Mouse (Mus musculus) intestine, embryonic 15.5 days (tissue): Measurements from ENCODE around the gene Ddx3x. TPM values are rescaled to one million over a fixed set of nuclear protein-coding genes. Genes with fewer than 3 reads are reported as not detected.
"Not testable (repeated sequence)": the region's sequence is repeated elsewhere in the genome, so short reads cannot be mapped to it uniquely, and the experiment has no call there.

Source experiments
- ATAC-seq: fragments of 200-750 bp; cut with Nextera tagmentation; 2 replicates; pipeline ENCODE4 v1.8.0; 2017; ENCODE audit warnings: moderate TSS enrichment, moderate library complexity
- H3K27ac ChIP-seq: fragments of 300-500 bp; sonication (generic); 2 replicates; pipeline ENCODE4 v1.5.1; 2015; ENCODE audit warnings: mild to moderate bottlenecking, inconsistent platforms
- H3K27me3 ChIP-seq: fragments of 300-500 bp; sonication (generic); replicated peaks from 2 replicates; pipeline ENCODE4 v1.6.1; 2015; ENCODE audit warnings: inconsistent platforms
- H3K36me3 ChIP-seq: fragments of 300-500 bp; sonication (generic); 2 replicates; pipeline ENCODE4 v1.6.1; 2015; ENCODE audit warnings: inconsistent platforms
- H3K4me1 ChIP-seq: fragments of 300-500 bp; sonication (generic); replicated peaks from 2 replicates; pipeline ENCODE4 v1.6.1; 2015; ENCODE audit warnings: inconsistent platforms
- H3K4me2 ChIP-seq: fragments of 300-500 bp; sonication (generic); replicated peaks from 2 replicates; pipeline ENCODE4 v1.6.1; 2015; ENCODE audit warnings: mild to moderate bottlenecking, inconsistent platforms
- H3K4me3 ChIP-seq: fragments of 300-500 bp; sonication (generic); replicated peaks from 2 replicates; pipeline ENCODE4 v1.5.1; 2015; ENCODE audit warnings: inconsistent platforms
- H3K9ac ChIP-seq: fragments of 300-500 bp; sonication (generic); 2 replicates; pipeline ENCODE4 v1.6.1; 2015; ENCODE audit warnings: inconsistent platforms
- H3K9me3 ChIP-seq: fragments of 300-500 bp; sonication (generic); 2 replicates; pipeline ENCODE4 v1.6.1; 2016; ENCODE audit warnings: inconsistent platforms
- WGBS: fragments of 180-500 bp; shearing (Covaris S2); methylation state at CpG from one replicate; pipeline ENCODE4 v1.1.7; 2015; 5-methylcytosine and 5-hydroxymethylcytosine counted together
- polyA plus RNA-seq: library from polyadenylated mRNA; unstranded; fragments of >200 nt; fragmentation: Nextera tagmentation; extraction: Ambion mirVana; gene quantifications from 2 replicates; pipeline ENCODE4 v1.2.1, GENCODE M21; 2015

The Ddx3x gene
- 112 and 128 TPM in 2 replicates for polyA plus RNA-seq

- Histone ChIP-seq H3K27me3 (no peaks in the 10 kb centered on the region), H3K36me3 (no peaks in the 10 kb centered on the region), H3K27ac (peak within 1 kb of the TSS; percentile 98)
These were observed at the start of gene Ddx3x for GRCm38 (mm10) chrX:13280409-13281328. Gene Ddx3x (plus strand): TSS chrX:13280970.

GRCm38 (mm10) chrX:13231243-13231642 is 49.5 kb upstream of the Ddx3x start:
- no peak overlapping the region for H3K4me3 ChIP-seq
- no peaks in the 10 kb centered on the region for H3K4me1 ChIP-seq
- peak; percentile 29 for ATAC-seq
- peak overlapping the region; percentile 50 for H3K4me2 ChIP-seq
- no peaks in the 10 kb centered on the region for H3K27me3 ChIP-seq
- peak overlapping the region; percentile 49 for H3K27ac ChIP-seq
- H3K9ac ChIP-seq = peak overlapping the region; percentile 20; the same call in 1 of the 2 replicates
- no peaks in the 10 kb centered on the region for H3K36me3 ChIP-seq
- WGBS = 39% methylated on average over 9 of the region's 9 CpGs
- no peaks in the 10 kb centered on the region for H3K9me3 ChIP-seq

More at GRCm38 (mm10) chrX:13280409-13281328, at the start of gene Ddx3x:
- WGBS = 0% methylated on average over 57 of the region's 57 CpGs
- ATAC-seq = peak; percentile 94
- Histone ChIP-seq H3K9me3 (no peaks in the 10 kb centered on the region), H3K4me3 (peak within 1 kb of the TSS; percentile 82), H3K9ac (peak within 1 kb of the TSS; percentile 98), H3K4me1 (no peaks in the 10 kb centered on the region), H3K4me2 (peak within 1 kb of the TSS; percentile 67)

GRCm38 (mm10) chrX:13232834-13233233 is 47.9 kb upstream of the Ddx3x start:
- H3K4me3 ChIP-seq, H3K4me2 ChIP-seq, H3K27me3 ChIP-seq, H3K27ac ChIP-seq, ATAC-seq, H3K4me1 ChIP-seq, H3K9ac ChIP-seq, H3K9me3 ChIP-seq, H3K36me3 ChIP-seq: not testable (repeated sequence)
- WGBS = 88% methylated on average over 1 of the region's 1 CpGs

- ATAC-seq = no peak
- 50% methylated on average over 2 of the region's 2 CpGs for WGBS
These were observed 47.1 kb upstream of the Ddx3x start for GRCm38 (mm10) chrX:13233631-13234030.

GRCm38 (mm10) chrX:13234709-13235108 is 46.1 kb upstream of the Ddx3x start:
- H3K36me3 ChIP-seq = no peaks in the 10 kb centered on the region
- ATAC-seq = no peak
- 29% methylated on average over 4 of the region's 4 CpGs for WGBS
- H3K9me3 ChIP-seq = no peaks in the 10 kb centered on the region
- no peak overlapping the region for H3K4me3 ChIP-seq
- H3K27me3 ChIP-seq = peaks cover 3% of the 10 kb centered on the region; the same call in 1 of the 2 replicates
- H3K9ac ChIP-seq = no peak overlapping the region
- H3K4me2 ChIP-seq = no peak overlapping the region
- H3K4me1 ChIP-seq = no peaks in the 10 kb centered on the region
- no peak overlapping the region for H3K27ac ChIP-seq

More at GRCm38 (mm10) chrX:13233631-13234030, 47.1 kb upstream of the Ddx3x start:
- H3K4me2 ChIP-seq = no peak overlapping the region
- no peaks in the 10 kb centered on the region for H3K9me3 ChIP-seq
- no peaks in the 10 kb centered on the region for H3K4me1 ChIP-seq
- no peak overlapping the region for H3K27ac ChIP-seq
- H3K36me3 ChIP-seq = no peaks in the 10 kb centered on the region
- H3K9ac ChIP-seq = no peak overlapping the region
- H3K4me3 ChIP-seq = no peak overlapping the region
- H3K27me3 ChIP-seq = peaks cover 3% of the 10 kb centered on the region; the same call in 1 of the 2 replicates

- Histone ChIP-seq H3K9ac (no peak overlapping the region), H3K4me3 (no peak overlapping the region), H3K27ac (no peak overlapping the region), H3K4me2 (no peak overlapping the region), H3K36me3 (no peaks in the 10 kb centered on the region), H3K9me3 (no peaks in the 10 kb centered on the region), H3K4me1 (no peaks in the 10 kb centered on the region), H3K27me3 (peaks cover 3% of the 10 kb centered on the region; the same call in 1 of the 2 replicates)
- ATAC-seq = peak; percentile 78
- WGBS = 46% methylated on average over 2 of the region's 2 CpGs
These were observed 44.6 kb upstream of the Ddx3x start for GRCm38 (mm10) chrX:13236100-13236568.

- WGBS = 88% methylated on average over 6 of the region's 6 CpGs
- Histone ChIP-seq H3K4me1 (no peaks in the 10 kb centered on the region), H3K27ac (no peak overlapping the region), H3K9ac (no peak overlapping the region), H3K36me3 (no peaks in the 10 kb centered on the region), H3K27me3 (peaks cover 3% of the 10 kb centered on the region; the same call in 1 of the 2 replicates), H3K9me3 (no peaks in the 10 kb centered on the region), H3K4me3 (no peak overlapping the region), H3K4me2 (no peak overlapping the region)
- ATAC-seq = no peak
These were observed 41.3 kb upstream of the Ddx3x start for GRCm38 (mm10) chrX:13239455-13239854.

GRCm38 (mm10) chrX:13240646-13241425 is 39.9 kb upstream of the Ddx3x start:
- Histone ChIP-seq H3K9me3 (no peaks in the 10 kb centered on the region), H3K4me3 (no peak overlapping the region), H3K27me3 (peaks cover 3% of the 10 kb centered on the region; the same call in 1 of the 2 replicates), H3K9ac (peak overlapping the region; percentile 53; the same call in 1 of the 2 replicates), H3K27ac (peak overlapping the region; percentile 93), H3K36me3 (no peaks in the 10 kb centered on the region), H3K4me2 (peak overlapping the region; percentile 56), H3K4me1 (no peaks in the 10 kb centered on the region)
- ATAC-seq = no peak
- WGBS = 29% methylated on average over 11 of the region's 11 CpGs

GRCm38 (mm10) chrX:13241426-13242319 is 39.1 kb upstream of the Ddx3x start:
- peak overlapping the region; percentile 53 for H3K9ac ChIP-seq

GRCm38 (mm10) chrX:13242320-13243096 is 38.3 kb upstream of the Ddx3x start:
- H3K4me1 ChIP-seq = no peaks in the 10 kb centered on the region
- H3K9ac ChIP-seq = peak overlapping the region; percentile 53
- H3K4me3 ChIP-seq = peak overlapping the region; percentile 30
- peak overlapping the region; percentile 93 for H3K27ac ChIP-seq
- WGBS = 13% methylated on average over 24 of the region's 24 CpGs
- peak; percentile 93 for ATAC-seq
- H3K27me3 ChIP-seq = no peaks in the 10 kb centered on the region; the same call in 1 of the 2 replicates
- H3K4me2 ChIP-seq = peak overlapping the region; percentile 56
- H3K36me3 ChIP-seq = no peaks in the 10 kb centered on the region
- no peaks in the 10 kb centered on the region for H3K9me3 ChIP-seq

More at GRCm38 (mm10) chrX:13241426-13242319, 39.1 kb upstream of the Ddx3x start:
- WGBS = 13% methylated on average over 21 of the region's 21 CpGs
- no peaks in the 10 kb centered on the region for H3K9me3 ChIP-seq
- no peak for ATAC-seq
- peak overlapping the region; percentile 93 for H3K27ac ChIP-seq
- no peaks in the 10 kb centered on the region; the same call in 1 of the 2 replicates for H3K27me3 ChIP-seq
- H3K36me3 ChIP-seq = no peaks in the 10 kb centered on the region
- peak overlapping the region; percentile 30 for H3K4me3 ChIP-seq
- H3K4me2 ChIP-seq = peak overlapping the region; percentile 56
- H3K4me1 ChIP-seq = no peaks in the 10 kb centered on the region
